Mouse (Mus musculus): ENCODE results near the gene Hoxd12.

DNA sequence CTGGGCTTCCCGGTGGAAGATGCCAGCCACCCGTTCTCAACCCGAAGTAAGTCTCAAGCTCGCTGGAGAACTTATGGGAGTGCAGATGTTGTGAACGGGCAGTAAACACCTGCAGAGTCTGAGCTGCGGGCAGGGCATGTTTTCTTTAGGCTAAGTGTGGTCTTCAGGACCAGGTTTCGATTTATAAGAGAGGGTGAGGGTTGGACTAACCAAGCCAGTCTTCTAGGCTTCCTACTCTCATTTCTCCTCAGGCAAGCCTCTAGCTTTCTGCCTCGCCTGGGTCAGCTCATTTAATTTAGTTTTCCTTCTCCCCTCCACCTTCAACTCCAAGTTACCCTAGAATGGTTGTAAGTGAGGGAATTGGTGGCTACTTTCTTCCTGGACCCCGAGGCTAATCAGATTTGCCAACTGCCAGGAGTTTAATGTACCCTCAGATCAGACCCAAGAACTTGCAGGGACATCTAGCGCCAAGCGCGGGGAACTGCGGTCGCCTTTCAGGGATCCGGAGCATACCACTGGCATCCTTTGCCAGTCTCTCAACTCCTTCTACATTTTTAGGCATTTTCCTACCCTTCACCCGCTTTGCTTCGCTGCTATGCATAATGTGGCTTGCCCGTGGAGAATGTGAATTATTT is 11.4 kb upstream of the Hoxd12 start:
- TF ChIP-seq CTCF (IDR thresholded peaks at IDR 0.05; ENCODE audit: low read depth) (peak; percentile 55), EP300 (IDR thresholded peaks at IDR 0.05; ENCODE audit: low read depth) (no peak)

All from heart, postnatal 0 days (tissue).